Mouse (Mus musculus) kidney, postnatal 36 days (tissue): ENCODE measurements around the gene Trim25.
A peak's percentile ranks its signal among the peaks of the same experiment; 100 is the strongest.

ENCODE experiments used
- DNase-seq, 2 experiments: peaks; one replicate each; pipeline ENCODE4 v3.0.0; 2021 to 2022; ENCODE audit warnings: mixed read lengths in 2 of 2

The Trim25 gene

GRCm38 (mm10) chr11:88995616-88996015 is 3.6 kb upstream of the Trim25 start:
- DNase-seq, result no peak

GRCm38 (mm10) chr11:88996427-88996826 is 2.7 kb upstream of the Trim25 start:
- peak; percentile 53 to 54 for DNase-seq

GRCm38 (mm10) chr11:88997343-88997742 is 1.8 kb upstream of the Trim25 start:
- peak in 1 of 2 experiments; percentile 44 for DNase-seq

- no peak for DNase-seq
These were observed 770 bp upstream of the Trim25 start for GRCm38 (mm10) chr11:88998406-88998805.

- peak; percentile 51 to 52 for DNase-seq
These were observed 749 bp downstream of the Trim25 start for GRCm38 (mm10) chr11:88999723-89000526.

GRCm38 (mm10) chr11:89000527-89000819 is 1.3 kb downstream of the Trim25 start:
- DNase-seq, result no peak

- no peak for DNase-seq
These were observed 2.4 kb downstream of the Trim25 start for GRCm38 (mm10) chr11:89001569-89001968.

- DNase-seq, result no peak
These were observed 2.9 kb downstream of the Trim25 start for GRCm38 (mm10) chr11:89002068-89002467.

GRCm38 (mm10) chr11:89002621-89003020 is 3.4 kb downstream of the Trim25 start:
- no peak for DNase-seq

- DNase-seq, result peak; percentile 56 to 74
These were observed 3.9 kb downstream of the Trim25 start for GRCm38 (mm10) chr11:89003078-89003477.

GRCm38 (mm10) chr11:89003726-89004125 is 4.5 kb downstream of the Trim25 start:
- DNase-seq, result peak in 1 of 2 experiments; percentile 57

GRCm38 (mm10) chr11:89005473-89005872 is 6.3 kb downstream of the Trim25 start:
- no peak for DNase-seq

- DNase-seq, result no peak
These were observed 7.2 kb downstream of the Trim25 start for GRCm38 (mm10) chr11:89006404-89006803.

GRCm38 (mm10) chr11:89007582-89007981 is 8.4 kb downstream of the Trim25 start:
- DNase-seq, result peak; percentile 61 to 65

- DNase-seq, result no peak
These were observed 9.9 kb downstream of the Trim25 start for GRCm38 (mm10) chr11:89009066-89009465.

- DNase-seq, result no peak
These were observed 10.3 kb downstream of the Trim25 start for GRCm38 (mm10) chr11:89009496-89009895.

- DNase-seq, result peak; percentile 80 to 90
These were observed 13.1 kb downstream of the Trim25 start for GRCm38 (mm10) chr11:89012241-89012640.

- no peak for DNase-seq
These were observed 18.5 kb downstream of the Trim25 start for GRCm38 (mm10) chr11:89017514-89018182.

GRCm38 (mm10) chr11:89020681-89021305 is 21.6 kb downstream of the Trim25 start:
- DNase-seq, result no peak

- DNase-seq, result no peak
These were observed 22.5 kb downstream of the Trim25 start for GRCm38 (mm10) chr11:89021687-89022086.

GRCm38 (mm10) chr11:89022120-89022731 is 23.1 kb downstream of the Trim25 start:
- no peak for DNase-seq

GRCm38 (mm10) chr11:89023477-89023876 is 24.3 kb downstream of the Trim25 start:
- DNase-seq, result peak; percentile 45 to 72

- peak; percentile 94 to 95 for DNase-seq
These were observed 25.2 kb downstream of the Trim25 start for GRCm38 (mm10) chr11:89024181-89024881.
